Mouse (Mus musculus): ENCODE results near the gene Fam207a. TPM values are rescaled to one million over a fixed set of nuclear protein-coding genes. Genes with fewer than 3 reads are reported as not detected.

Fam207a gene
- total and polyA plus RNA-seq, 2 experiments from 2014 or later = 16.1 to 18.1 TPM

GRCm38 (mm10) chr10:77440286-77440685, 75.3 kb downstream of the Fam207a start:
- Histone ChIP-seq H3K9me3 (replicated peaks; ENCODE audit: control insufficient read depth, low read length) (no peaks in the 10 kb centered on the region), H3K4me2 (ENCODE audit: low read depth, low read length) (no peak overlapping the region), H3K9ac (replicated peaks; ENCODE audit: low read depth, low read length) (no peak overlapping the region), H3K4me1 (ENCODE audit: control insufficient read depth, insufficient read depth) (peaks cover 21% of the 10 kb centered on the region), H3K27ac (ENCODE audit: low read depth) (peak overlapping the region; percentile 88), H3K27me3 (ENCODE audit: control insufficient read depth, insufficient read depth, low read length) (no peaks in the 10 kb centered on the region), H3K36me3 (replicated peaks; ENCODE audit: control insufficient read depth, insufficient read depth, low read length) (no peaks in the 10 kb centered on the region), H3K4me3 (ENCODE audit: low read depth, low read length) (no peak overlapping the region)
- no peak for TF ChIP-seq EP300 (IDR thresholded peaks at IDR 0.05; ENCODE audit: low read depth)
- TF ChIP-seq CTCF (IDR thresholded peaks at IDR 0.05; ENCODE audit: low read depth) = no peak
- 47% methylated on average over 6 of the region's 6 CpGs for WGBS
- DNase-seq (ENCODE audit: low spot score) = no peak
- no peak for ATAC-seq (ENCODE audit: insufficient read depth, low read depth)

- 89% methylated on average over 3 of the region's 3 CpGs for WGBS
- Histone ChIP-seq H3K9me3 (replicated peaks; ENCODE audit: control insufficient read depth, low read length) (no peaks in the 10 kb centered on the region), H3K4me2 (ENCODE audit: low read depth, low read length) (no peak overlapping the region), H3K27ac (ENCODE audit: low read depth) (no peak overlapping the region), H3K4me3 (ENCODE audit: low read depth, low read length) (no peak overlapping the region), H3K36me3 (replicated peaks; ENCODE audit: control insufficient read depth, insufficient read depth, low read length) (no peaks in the 10 kb centered on the region), H3K27me3 (ENCODE audit: control insufficient read depth, insufficient read depth, low read length) (no peaks in the 10 kb centered on the region), H3K4me1 (ENCODE audit: control insufficient read depth, insufficient read depth) (peaks cover 30% of the 10 kb centered on the region), H3K9ac (replicated peaks; ENCODE audit: low read depth, low read length) (no peak overlapping the region)
- DNase-seq (ENCODE audit: low spot score) (no peak), ATAC-seq (ENCODE audit: insufficient read depth, low read depth) (no peak)
- TF ChIP-seq CTCF (IDR thresholded peaks at IDR 0.05; ENCODE audit: low read depth) (no peak), EP300 (IDR thresholded peaks at IDR 0.05; ENCODE audit: low read depth) (no peak)
These were observed 76.6 kb downstream of the Fam207a start for GRCm38 (mm10) chr10:77439026-77439425.

- TF ChIP-seq EP300 (IDR thresholded peaks at IDR 0.05; ENCODE audit: low read depth) (no peak), CTCF (IDR thresholded peaks at IDR 0.05; ENCODE audit: low read depth) (no peak)
- WGBS = 75% methylated on average over 1 of the region's 1 CpGs
- H3K36me3 ChIP-seq (replicated peaks; ENCODE audit: control insufficient read depth, insufficient read depth, low read length) = no peaks in the 10 kb centered on the region
- H3K4me1 ChIP-seq (ENCODE audit: control insufficient read depth, insufficient read depth) = peaks cover 35% of the 10 kb centered on the region
- DNase-seq (ENCODE audit: low spot score) (no peak), ATAC-seq (ENCODE audit: insufficient read depth, low read depth) (no peak)
- no peak overlapping the region for H3K27ac ChIP-seq (ENCODE audit: low read depth)
- no peak overlapping the region for H3K9ac ChIP-seq (replicated peaks; ENCODE audit: low read depth, low read length)
- H3K27me3 ChIP-seq (ENCODE audit: control insufficient read depth, insufficient read depth, low read length) = no peaks in the 10 kb centered on the region
- no peaks in the 10 kb centered on the region for H3K9me3 ChIP-seq (replicated peaks; ENCODE audit: control insufficient read depth, low read length)
- H3K4me3 ChIP-seq (ENCODE audit: low read depth, low read length) = no peak overlapping the region
- no peak overlapping the region for H3K4me2 ChIP-seq (ENCODE audit: low read depth, low read length)
These were observed 77.6 kb downstream of the Fam207a start for GRCm38 (mm10) chr10:77438021-77438420.

Other genes with a start within 250 kb of the Fam207a start
- gene Adarb1, start 97.5 kb downstream of the Fam207a start, total RNA-seq (2014; rRNA removed; ENCODE audit: low replicate concordance) = 23.7 and 26.9 TPM in 2 replicates
- gene Adarb1, start 97.5 kb downstream of the Fam207a start, polyA plus RNA-seq (2015; fragmentation: Nextera tagmentation; extraction: Ambion mirVana) = 7.8 and 8.5 TPM in 2 replicates
- gene Itgb2, start 14.5 kb upstream of the Fam207a start, total RNA-seq (2014; rRNA removed; ENCODE audit: low replicate concordance) = 0.69 and 12.2 TPM in 2 replicates
- gene Itgb2, start 14.5 kb upstream of the Fam207a start, polyA plus RNA-seq (2015; fragmentation: Nextera tagmentation; extraction: Ambion mirVana) = 1.4 and 1.5 TPM in 2 replicates
- 117 and 163 TPM in 2 replicates for gene Pttg1ip, start 65.9 kb upstream of the Fam207a start, total RNA-seq (2014; rRNA removed; ENCODE audit: low replicate concordance)
- 117 and 119 TPM in 2 replicates for gene Pttg1ip, start 65.9 kb upstream of the Fam207a start, polyA plus RNA-seq (2015; fragmentation: Nextera tagmentation; extraction: Ambion mirVana)
- gene Sumo3, start 90.3 kb upstream of the Fam207a start, total RNA-seq (2014; rRNA removed; ENCODE audit: low replicate concordance) = 112 and 128 TPM in 2 replicates
- 121 and 128 TPM in 2 replicates for gene Sumo3, start 90.3 kb upstream of the Fam207a start, polyA plus RNA-seq (2015; fragmentation: Nextera tagmentation; extraction: Ambion mirVana)
- not detected in 2 replicates for gene Gm49325, start 90.4 kb upstream of the Fam207a start, total RNA-seq (2014; rRNA removed; ENCODE audit: low replicate concordance)
- 6.8 and 13.7 TPM in 2 replicates for gene Gm49325, start 90.4 kb upstream of the Fam207a start, polyA plus RNA-seq (2015; fragmentation: Nextera tagmentation; extraction: Ambion mirVana)
- 54.1 and 56.4 TPM in 2 replicates for gene Ube2g2, start 106.5 kb upstream of the Fam207a start, total RNA-seq (2014; rRNA removed; ENCODE audit: low replicate concordance)
- 69.7 and 71.8 TPM in 2 replicates for gene Ube2g2, start 106.5 kb upstream of the Fam207a start, polyA plus RNA-seq (2015; fragmentation: Nextera tagmentation; extraction: Ambion mirVana)
- gene Tspear, start 170.8 kb upstream of the Fam207a start, total RNA-seq (2014; rRNA removed; ENCODE audit: low replicate concordance) = 1.1 TPM in 1 of 2 replicates, not detected in the other
- not detected in 2 replicates for gene Tspear, start 170.8 kb upstream of the Fam207a start, polyA plus RNA-seq (2015; fragmentation: Nextera tagmentation; extraction: Ambion mirVana)
- not detected in 2 replicates for gene Gm19402, start 175.0 kb upstream of the Fam207a start, total RNA-seq (2014; rRNA removed; ENCODE audit: low replicate concordance)
- gene Gm19402, start 175.0 kb upstream of the Fam207a start, polyA plus RNA-seq (2015; fragmentation: Nextera tagmentation; extraction: Ambion mirVana) = not detected in 2 replicates
- gene Gm9508, start 181.4 kb upstream of the Fam207a start, total RNA-seq (2014; rRNA removed; ENCODE audit: low replicate concordance) = not detected in 2 replicates
- not detected in 2 replicates for gene Gm9508, start 181.4 kb upstream of the Fam207a start, polyA plus RNA-seq (2015; fragmentation: Nextera tagmentation; extraction: Ambion mirVana)
- not detected in 2 replicates for gene Gm10272, start 190.8 kb upstream of the Fam207a start, total RNA-seq (2014; rRNA removed; ENCODE audit: low replicate concordance)
- gene Gm10272, start 190.8 kb upstream of the Fam207a start, polyA plus RNA-seq (2015; fragmentation: Nextera tagmentation; extraction: Ambion mirVana) = not detected in 2 replicates
- gene Gm10024, start 195.7 kb upstream of the Fam207a start, total RNA-seq (2014; rRNA removed; ENCODE audit: low replicate concordance) = not detected in 2 replicates
- gene Gm10024, start 195.7 kb upstream of the Fam207a start, polyA plus RNA-seq (2015; fragmentation: Nextera tagmentation; extraction: Ambion mirVana) = not detected in 2 replicates
- not detected in 2 replicates for gene Gm10142, start 200.0 kb upstream of the Fam207a start, total RNA-seq (2014; rRNA removed; ENCODE audit: low replicate concordance)
- not detected in 2 replicates for gene Gm10142, start 200.0 kb upstream of the Fam207a start, polyA plus RNA-seq (2015; fragmentation: Nextera tagmentation; extraction: Ambion mirVana)
- not detected in 2 replicates for gene Krtap12-1, start 204.8 kb upstream of the Fam207a start, total RNA-seq (2014; rRNA removed; ENCODE audit: low replicate concordance)
- not detected in 2 replicates for gene Krtap12-1, start 204.8 kb upstream of the Fam207a start, polyA plus RNA-seq (2015; fragmentation: Nextera tagmentation; extraction: Ambion mirVana)
- not detected in 2 replicates for gene Gm10100, start 210.7 kb upstream of the Fam207a start, total RNA-seq (2014; rRNA removed; ENCODE audit: low replicate concordance)
- not detected in 2 replicates for gene Gm10100, start 210.7 kb upstream of the Fam207a start, polyA plus RNA-seq (2015; fragmentation: Nextera tagmentation; extraction: Ambion mirVana)
- gene Gm18596, start 226.9 kb upstream of the Fam207a start, total RNA-seq (2014; rRNA removed; ENCODE audit: low replicate concordance) = not detected in 2 replicates
- not detected in 2 replicates for gene Gm18596, start 226.9 kb upstream of the Fam207a start, polyA plus RNA-seq (2015; fragmentation: Nextera tagmentation; extraction: Ambion mirVana)
- not detected in 2 replicates for gene Gm9736, start 235.6 kb upstream of the Fam207a start, total RNA-seq (2014; rRNA removed; ENCODE audit: low replicate concordance)
- gene Gm9736, start 235.6 kb upstream of the Fam207a start, polyA plus RNA-seq (2015; fragmentation: Nextera tagmentation; extraction: Ambion mirVana) = not detected in 2 replicates
- gene Gm3233, start 243.9 kb upstream of the Fam207a start, total RNA-seq (2014; rRNA removed; ENCODE audit: low replicate concordance) = not detected in 2 replicates
- not detected in 2 replicates for gene Gm3233, start 243.9 kb upstream of the Fam207a start, polyA plus RNA-seq (2015; fragmentation: Nextera tagmentation; extraction: Ambion mirVana)